Mouse (Mus musculus) telencephalon, adult 2 months (tissue): ENCODE data around the gene Camsap3.
"Not testable (repeated sequence)": the region's sequence is repeated elsewhere in the genome, so short reads cannot be mapped to it uniquely, and the experiment has no call there.

ENCODE experiments used
- DNase-seq: peaks from one replicate; pipeline ENCODE4 v3.0.0-alpha.2; 2011; ENCODE audit warnings: low read depth, low spot score

The Camsap3 gene

GRCm38 (mm10) chr8:3586993-3587390, at the start of gene Camsap3:
Camsap3 (plus strand) TSS chr8:3587293.
- DNase-seq, result no peak

- DNase-seq, result no peak
These were observed 49.4 kb upstream of the Camsap3 start for GRCm38 (mm10) chr8:3537666-3538065.

DNA sequence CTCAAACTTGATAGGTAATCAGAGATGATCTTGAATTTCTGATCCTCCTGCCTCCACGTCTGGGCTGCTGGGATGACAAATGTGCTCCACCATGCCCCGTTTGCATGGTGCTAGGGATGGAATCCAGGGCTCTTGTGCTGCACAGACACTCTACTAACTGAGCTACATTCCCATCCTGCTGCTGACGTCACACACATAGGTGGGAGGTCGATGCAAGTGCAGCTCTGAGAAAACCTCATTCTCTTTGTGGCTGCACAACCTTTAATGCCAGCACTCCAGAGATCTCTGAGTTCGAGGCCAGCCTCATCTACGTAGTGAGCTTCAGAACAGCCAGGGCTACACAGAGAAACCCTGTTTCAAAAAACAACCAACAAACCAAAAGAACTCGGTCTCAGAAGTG, 47.9 kb upstream of the Camsap3 start:
- DNase-seq, result no peak

DNA sequence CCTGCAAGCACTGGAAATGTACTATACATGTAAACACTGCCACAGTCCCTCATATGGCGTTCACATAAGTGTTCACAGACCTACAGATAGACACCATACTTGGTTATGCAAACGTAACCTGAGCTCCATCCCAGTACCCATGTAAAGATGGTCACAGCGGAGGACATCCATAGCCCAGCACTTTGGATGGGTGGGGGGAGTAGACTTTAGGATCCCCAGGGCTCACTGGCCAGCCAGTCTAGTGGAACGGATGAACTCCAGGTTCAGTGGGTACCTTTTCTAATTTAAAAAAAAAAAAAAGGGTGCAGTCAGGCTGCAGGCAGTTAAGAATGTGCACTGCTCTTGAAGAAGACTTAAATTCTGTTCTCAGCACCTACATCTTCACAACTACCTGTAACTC, 47.0 kb upstream of the Camsap3 start:
- DNase-seq, result no peak

DNA sequence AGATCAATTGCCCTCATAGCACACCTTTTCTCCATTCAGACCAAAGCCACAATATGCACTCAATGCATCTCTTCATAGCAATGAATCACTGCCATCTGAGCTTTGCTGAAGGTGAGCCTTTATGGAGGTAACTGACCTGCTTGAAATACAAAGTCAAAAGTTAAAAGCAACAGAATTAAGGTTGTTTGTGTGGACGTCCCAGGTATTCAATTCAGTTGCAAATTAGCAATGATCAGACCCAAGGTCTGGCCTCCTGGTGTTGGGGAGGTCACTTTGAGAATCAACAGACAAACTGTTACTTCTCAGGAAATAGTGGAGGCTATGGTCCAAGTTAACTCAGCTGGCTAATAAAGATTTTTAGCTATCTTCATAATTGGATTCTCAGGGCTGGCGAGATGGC, 40.6 kb upstream of the Camsap3 start:
- no peak for DNase-seq

DNA sequence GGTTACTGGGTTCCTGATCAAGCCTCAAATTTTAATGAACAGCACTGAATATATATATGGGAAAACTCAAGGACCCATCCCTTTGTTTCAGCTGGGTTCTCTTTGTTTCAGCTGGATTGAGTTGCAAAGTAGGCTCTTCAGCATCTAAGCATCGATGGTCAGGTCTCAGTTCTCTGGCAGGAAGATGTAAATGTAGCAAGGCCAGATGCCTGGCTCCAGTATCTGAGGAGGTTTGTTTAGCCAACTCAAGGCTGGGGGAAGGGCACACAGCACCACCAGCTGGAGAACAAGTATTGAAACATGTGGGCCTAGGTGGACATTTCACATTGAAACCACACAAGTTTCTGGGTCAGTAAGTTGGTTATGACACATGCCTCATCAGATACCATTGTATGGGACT, 34.9 kb upstream of the Camsap3 start:
- no peak for DNase-seq

- no peak for DNase-seq
These were observed 31.0 kb upstream of the Camsap3 start for GRCm38 (mm10) chr8:3556114-3556513.

DNA sequence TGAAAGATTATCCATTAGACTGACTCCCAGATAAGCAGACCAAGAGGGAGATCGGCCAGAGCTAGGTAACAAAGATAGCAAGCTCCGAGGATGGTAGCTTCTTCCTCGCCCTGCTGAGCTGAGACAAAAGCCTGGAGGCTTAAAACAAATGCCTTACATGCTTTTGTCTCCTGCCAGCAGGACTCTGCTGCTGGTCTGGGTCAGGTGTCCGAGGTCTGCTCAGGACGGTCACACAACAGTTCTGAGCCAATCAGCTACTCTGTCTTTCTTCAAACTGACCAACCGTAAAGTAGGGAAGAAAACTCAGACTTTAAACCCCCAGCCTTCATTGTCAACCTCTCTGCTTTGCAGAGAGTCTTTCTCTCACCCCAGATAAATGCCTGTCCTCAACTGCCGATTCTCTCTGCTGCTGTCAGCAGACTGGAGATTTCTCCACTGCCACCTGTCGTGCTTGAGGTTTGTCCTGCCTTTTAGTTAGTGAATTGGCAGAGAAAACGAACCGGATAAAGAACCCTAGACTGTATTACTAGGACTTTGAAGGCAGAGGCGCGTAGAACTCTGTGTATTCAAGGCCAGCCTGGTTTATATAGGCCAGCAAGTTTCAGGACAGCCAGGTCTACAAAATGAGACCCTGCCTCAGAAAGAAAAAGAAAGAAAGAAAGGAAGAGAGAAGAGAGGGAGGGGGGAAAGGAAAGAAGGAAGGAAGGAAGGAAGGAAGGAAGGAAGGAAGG, 19.3 kb upstream of the Camsap3 start, which contains the start of gene C330021F23Rik:
Gene C330021F23Rik (plus strand): TSS at position 350 of the 731 bp plus-strand sequence.
- DNase-seq, result no peak

GRCm38 (mm10) chr8:3568378-3568777, 18.7 kb upstream of the Camsap3 start:
- no peak for DNase-seq

DNA sequence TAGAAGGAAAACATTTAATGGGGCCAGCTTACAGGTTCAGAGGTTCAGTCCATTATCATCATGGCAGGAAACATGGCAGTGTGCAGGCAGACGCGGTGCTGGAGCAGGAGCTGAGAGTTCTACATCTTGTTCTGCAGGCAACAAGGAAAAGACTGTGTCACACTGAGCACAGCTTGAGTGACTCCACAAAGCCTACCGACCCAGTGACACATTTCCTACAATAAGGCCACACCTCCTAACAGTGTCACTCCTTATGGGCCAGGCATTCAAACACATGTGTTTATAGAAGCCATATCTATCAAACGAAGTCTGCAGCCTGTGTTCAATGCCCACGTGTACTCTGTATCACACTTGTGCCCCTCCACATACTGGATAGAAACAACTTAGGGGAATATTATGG, 17.3 kb upstream of the Camsap3 start:
- no peak for DNase-seq

DNA sequence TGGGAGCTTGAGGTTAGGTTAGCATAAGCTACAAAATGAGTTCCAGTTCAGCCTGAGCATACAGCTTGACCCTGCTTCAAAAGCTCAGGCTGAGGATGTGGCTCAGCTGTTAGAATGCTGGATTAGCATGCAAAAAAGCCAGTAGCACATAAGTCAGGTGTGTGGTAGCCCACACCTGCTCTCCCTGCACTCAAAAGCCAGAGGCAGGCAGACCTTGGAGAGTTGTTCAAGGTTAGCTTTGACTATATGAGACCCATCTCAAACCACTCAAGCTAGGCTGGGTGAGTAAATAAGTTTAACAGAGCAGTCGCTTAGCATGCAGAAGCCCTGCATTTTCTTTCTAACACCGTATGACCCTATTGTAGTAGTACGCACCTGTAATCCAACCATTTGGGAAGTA, 12.5 kb upstream of the Camsap3 start:
- DNase-seq, result no peak

GRCm38 (mm10) chr8:3576211-3576960, 10.7 kb upstream of the Camsap3 start:
- DNase-seq, result no peak

DNA sequence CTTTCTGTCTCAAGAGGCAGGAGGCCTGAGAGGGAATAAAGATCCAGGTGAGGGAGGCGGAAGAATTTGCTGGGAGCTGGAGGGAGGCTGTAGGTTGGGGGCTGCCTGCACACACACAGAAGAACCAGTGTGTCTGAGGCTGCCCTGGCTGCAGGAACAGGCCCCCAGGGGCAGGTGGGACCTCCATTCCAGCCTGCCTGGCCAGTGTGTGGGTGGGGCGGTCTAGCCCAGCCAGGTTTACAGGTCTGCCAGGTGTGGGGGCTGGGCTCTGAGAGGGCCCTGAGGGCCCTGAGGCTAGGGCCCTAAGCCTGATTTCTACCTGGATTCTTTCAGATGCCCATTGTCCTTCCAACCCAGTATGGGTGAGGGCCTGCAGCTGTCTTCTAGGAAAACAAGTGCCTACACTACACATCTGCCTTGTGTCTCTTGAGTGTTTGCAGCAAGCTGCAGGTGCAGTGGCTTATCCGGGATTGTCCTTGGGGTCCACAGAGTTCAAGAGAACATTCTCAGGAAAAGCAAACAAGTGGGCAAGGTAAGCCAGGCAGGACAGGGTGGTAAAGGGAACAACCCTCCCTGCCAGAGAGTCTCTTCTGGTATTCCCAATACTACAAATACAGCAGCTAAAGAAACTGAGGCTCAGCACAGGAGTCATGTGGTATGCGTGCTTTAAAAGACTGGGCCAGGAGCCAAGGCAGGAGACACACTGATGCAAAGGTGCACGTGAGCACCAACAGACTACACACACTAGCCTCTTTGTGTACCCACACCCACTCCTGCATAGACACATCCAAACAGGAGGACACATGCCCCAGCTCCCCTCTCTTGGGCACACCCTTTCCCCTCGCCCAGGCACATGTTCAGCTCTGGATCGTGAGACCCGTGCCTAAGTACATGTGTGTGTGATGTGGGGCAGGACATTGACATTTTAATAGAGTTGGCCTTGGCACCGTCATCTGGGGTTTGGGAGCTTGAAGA, 7.4 kb upstream of the Camsap3 start:
- no peak for DNase-seq

DNA sequence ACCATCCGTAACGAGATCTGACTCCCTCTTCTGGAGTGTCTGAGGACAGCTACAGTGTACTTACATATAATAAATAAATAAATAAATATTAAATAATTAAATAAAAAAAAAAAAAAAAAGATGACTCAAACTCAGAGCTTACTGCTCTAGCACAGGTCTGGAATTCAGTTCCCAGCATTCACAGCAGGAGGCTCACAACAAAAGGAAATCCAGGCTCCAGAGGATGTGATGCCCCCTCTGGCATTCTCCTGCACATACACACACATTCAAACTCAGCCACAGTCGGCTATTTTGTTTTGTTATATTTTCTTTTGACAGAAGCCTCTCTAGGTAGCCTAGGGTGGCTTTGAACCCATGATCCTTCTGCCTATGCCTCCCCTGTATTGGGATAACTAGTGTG, 5.1 kb upstream of the Camsap3 start:
- not testable (repeated sequence) for DNase-seq

DNA sequence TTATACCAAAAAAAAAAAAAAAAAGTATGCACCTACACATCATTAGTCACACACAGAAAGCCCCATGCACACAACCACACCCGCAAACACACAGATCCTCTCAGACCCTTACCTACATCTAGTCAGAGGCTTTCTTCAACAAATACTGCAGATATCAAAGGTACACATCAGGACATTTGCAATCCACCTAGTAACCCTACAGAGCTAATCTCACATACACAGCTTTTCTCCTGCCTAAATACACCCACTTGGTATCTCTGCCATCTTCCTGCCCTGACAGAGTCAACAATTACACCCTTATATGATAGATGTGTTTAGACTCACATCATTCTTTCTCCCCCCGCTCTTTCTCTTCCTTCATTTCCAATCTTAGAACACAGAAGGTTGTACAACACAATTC, 641 bp upstream of the Camsap3 start:
- DNase-seq, result no peak

- peak; percentile 29 for DNase-seq
These were observed 531 bp downstream of the Camsap3 start for GRCm38 (mm10) chr8:3587391-3588257.

- DNase-seq, result no peak
These were observed 1.2 kb downstream of the Camsap3 start for GRCm38 (mm10) chr8:3588258-3588633.

DNA sequence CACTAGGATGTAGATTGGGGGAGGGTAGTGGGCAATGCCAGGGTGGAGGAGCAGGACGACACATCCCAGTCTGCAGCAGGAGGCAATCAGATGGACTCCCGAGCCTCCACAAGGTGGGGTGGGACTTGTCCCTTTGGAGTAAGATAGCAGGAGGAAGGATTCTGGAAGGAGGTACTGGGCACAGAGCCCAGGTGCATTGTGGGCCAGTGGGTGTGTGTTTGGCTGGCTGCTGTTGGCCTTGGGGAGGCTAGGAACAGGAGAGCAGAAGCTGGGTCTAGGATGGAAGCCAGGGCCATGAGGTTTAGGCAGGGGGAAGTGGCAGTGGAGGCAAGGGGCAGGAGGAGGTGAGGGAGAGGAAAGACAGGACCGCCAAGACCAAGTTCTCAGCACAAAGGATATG, 6.4 kb downstream of the Camsap3 start:
- DNase-seq, result no peak

DNA sequence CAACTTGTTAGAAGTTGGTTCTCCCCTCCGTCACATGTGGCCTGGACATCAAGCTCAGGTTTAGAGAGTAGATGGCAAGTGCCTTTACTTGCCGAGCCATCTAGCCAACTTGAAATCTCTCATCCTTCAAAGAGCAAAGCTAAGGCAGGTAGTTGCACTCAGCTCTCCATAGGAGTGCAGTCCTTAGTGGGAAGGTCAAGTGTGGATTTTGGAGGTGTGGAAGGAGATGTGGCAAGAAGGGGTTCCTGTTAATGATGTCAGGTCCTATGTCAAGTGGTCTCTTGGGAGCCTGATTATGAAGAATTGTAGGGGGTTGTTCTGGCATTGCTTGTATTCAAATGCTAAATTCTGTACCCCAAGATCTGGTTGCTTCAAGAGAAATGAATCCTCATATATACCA, 7.4 kb downstream of the Camsap3 start:
- no peak for DNase-seq

DNA sequence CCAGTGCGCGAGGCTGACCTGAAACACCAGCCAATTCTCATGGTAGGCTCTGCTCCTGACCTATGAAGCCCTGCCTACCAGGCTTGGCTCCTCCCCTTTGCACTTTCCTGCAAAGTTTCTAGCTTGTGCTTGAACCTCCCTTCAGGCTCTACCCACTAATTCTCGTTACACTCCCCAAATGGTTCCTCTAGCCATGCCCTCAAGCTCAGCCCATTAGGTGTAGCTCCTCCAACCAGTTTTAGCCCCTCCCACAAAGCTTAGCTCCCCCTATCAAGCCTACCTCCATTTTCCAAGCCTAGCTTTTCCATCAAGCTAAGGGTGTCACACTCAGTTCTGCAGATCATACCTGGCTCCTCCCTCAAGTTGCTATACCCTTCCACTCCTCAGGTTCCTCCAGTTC, 11.0 kb downstream of the Camsap3 start:
- DNase-seq, result no peak

DNA sequence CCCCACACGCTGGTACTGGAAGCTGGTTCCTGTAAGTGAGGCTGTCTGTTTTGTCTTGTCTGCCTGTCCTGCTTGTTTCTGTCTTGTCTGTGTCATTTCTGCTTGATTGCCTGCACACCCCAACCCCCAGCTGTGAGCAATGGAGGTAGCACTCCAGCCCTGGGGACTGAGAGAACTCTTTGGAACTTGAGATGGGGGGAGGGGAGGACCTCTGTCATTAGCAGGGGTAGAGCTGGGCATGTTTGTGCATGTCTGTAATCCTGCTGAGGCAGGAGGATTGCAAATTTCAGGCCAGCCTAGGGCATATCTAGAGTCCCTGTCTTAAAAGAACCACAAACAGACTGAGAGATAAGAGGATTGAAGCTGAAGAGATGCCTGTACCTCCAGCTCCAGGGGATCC, 12.1 kb downstream of the Camsap3 start:
- DNase-seq, result no peak
